Mouse (Mus musculus) heart, postnatal 0 days (tissue): ENCODE data around the gene AC124108.1.

Experiments used
- CTCF ChIP-seq: IDR thresholded peaks from 2 replicates; pipeline ENCODE4 v1.5.1; 2016; ENCODE audit warnings: antibody characterized with exemption, control low read depth, low read depth
- EP300 ChIP-seq: IDR thresholded peaks from 2 replicates; pipeline ENCODE4 v1.6.1; 2016; ENCODE audit warnings: antibody characterized with exemption, low read depth

- TF ChIP-seq CTCF (no peak), EP300 (no peak)
Observed at GRCm38 (mm10) chr1:132194624-132195023, 3.4 kb downstream of the AC124108.1 start.
